Comparison of ENCODE assay signal across 8 mouse cellular contexts in genomic region chr2:165914298-165914697, GRCm38 (mm10). TPM values are rescaled to one million over a fixed set of nuclear protein-coding genes. Genes with fewer than 3 reads are reported as not detected.
DNase-seq lines count a peak whose midpoint lies in the region; ATAC-seq and TF ChIP-seq lines count a peak whose summit lies in the region.

No protein-coding gene starts in this region.

- peak; percentile 98 for ATAC-seq in megakaryocyte progenitor cell, adult 5-6 weeks (replicated peaks; ENCODE audit: poor library complexity)

- peak; percentile 97 for TF ChIP-seq CTCF in cortical plate, adult 2 months (IDR thresholded peaks at IDR 0.05; ENCODE audit: extremely low read depth, insufficient read depth, low read length)

- H3K4me3 ChIP-seq in cortical plate, adult 2 months (ENCODE audit: insufficient read depth, low read length): no peak overlapping the region

- no peak for TF ChIP-seq POLR2A in cortical plate, adult 2 months (IDR thresholded peaks at IDR 0.05; ENCODE audit: extremely low read depth, insufficient read depth, low read length)

- no peak overlapping the region for H3K27ac ChIP-seq in cortical plate, adult 2 months (ENCODE audit: insufficient read depth, low read length)

- peak; percentile 96 for DNase-seq in adipocyte (ENCODE audit: low spot score)
- peak; percentile 96 for DNase-seq in gastrocnemius, postnatal 10 days
- DNase-seq in induced T-regulatory cell, adult 2 months (ENCODE audit: low read depth): peak; percentile 86
- DNase-seq in left cerebral cortex, adult 9 months (ENCODE audit: low spot score in 2 of 2): peak; percentile 64 to 94
- peak; percentile 90 for DNase-seq in right cerebral cortex, postnatal 14 days
- DNase-seq in urinary bladder, postnatal 25 days (ENCODE audit: low spot score): peak; percentile 94

- H3K4me1 ChIP-seq in cortical plate, adult 2 months (ENCODE audit: control insufficient read depth, insufficient read depth, low read length): no peaks in the 10 kb centered on the region

RNA-seq across cellular contexts. Expression of gene Zmynd8, which starts 15.5 kb away (rescaled TPM):
- polyA plus RNA-seq in cortical plate, adult 2 months (2012; rRNA removed): 90.5 and 106 TPM in 2 replicates
- 10 to 100 TPM; 29.6 to 30.4 TPM for total RNA-seq in gastrocnemius, postnatal 10 days (2021)
- total RNA-seq in megakaryocyte progenitor cell, adult 5-6 weeks (2015): 44.6 and 49.9 TPM in 2 replicates
- 32.1 and 35.8 TPM in 2 replicates for total RNA-seq in megakaryocyte progenitor cell, adult 5-6 weeks (2017)
